Mouse (Mus musculus) midbrain, embryonic 13.5 days (tissue): ENCODE measurements around the gene Esx1. TPM values are rescaled to one million over a fixed set of nuclear protein-coding genes. Genes with fewer than 3 reads are reported as not detected.

ENCODE experiments used
- ATAC-seq: fragments of 200-750 bp; cut with Nextera tagmentation; 2 replicates; pipeline ENCODE4 v1.8.0; 2017; ENCODE audit warnings: mild to moderate bottlenecking, moderate TSS enrichment, moderate library complexity
- H3K27ac ChIP-seq: fragments of 300-500 bp; sonication (generic); 2 replicates; pipeline ENCODE4 v1.5.1; 2015; ENCODE audit warnings: inconsistent platforms, mild to moderate bottlenecking, moderate library complexity
- H3K27me3 ChIP-seq: fragments of 300-500 bp; sonication (generic); 2 replicates; pipeline ENCODE4 v1.6.1; 2015; ENCODE audit warnings: mild to moderate bottlenecking, inconsistent platforms
- H3K36me3 ChIP-seq: fragments of 300-500 bp; sonication (generic); 2 replicates; pipeline ENCODE4 v1.6.1; 2015; ENCODE audit warnings: mild to moderate bottlenecking, inconsistent platforms
- H3K4me1 ChIP-seq: fragments of 300-500 bp; sonication (generic); replicated peaks from 2 replicates; pipeline ENCODE4 v1.6.1; 2015; ENCODE audit warnings: inconsistent platforms
- H3K4me2 ChIP-seq: fragments of 300-500 bp; sonication (generic); replicated peaks from 2 replicates; pipeline ENCODE4 v1.6.1; 2015; ENCODE audit warnings: moderate library complexity, mild to moderate bottlenecking, inconsistent platforms
- H3K4me3 ChIP-seq: fragments of 300-500 bp; sonication (generic); replicated peaks from 2 replicates; pipeline ENCODE4 v1.5.1; 2015; ENCODE audit warnings: mild to moderate bottlenecking, inconsistent platforms
- H3K9ac ChIP-seq: fragments of 300-500 bp; sonication (generic); replicated peaks from 2 replicates; pipeline ENCODE4 v1.6.1; 2015; ENCODE audit warnings: mild to moderate bottlenecking, inconsistent platforms
- H3K9me3 ChIP-seq: fragments of 300-500 bp; sonication (generic); 2 replicates; pipeline ENCODE4 v1.6.1; 2016; ENCODE audit warnings: mild to moderate bottlenecking, inconsistent platforms
- WGBS: fragments of 180-500 bp; shearing (Covaris S2); methylation state at CpG from one replicate; pipeline ENCODE4 v1.1.7; 2015; 5-methylcytosine and 5-hydroxymethylcytosine counted together
- polyA plus RNA-seq: library from polyadenylated mRNA; unstranded; fragments of >200 nt; fragmentation: Nextera tagmentation; extraction: Ambion mirVana; gene quantifications from 2 replicates; pipeline ENCODE4 v1.2.1, GENCODE M21; 2015

The Esx1 gene
- not detected in 2 replicates for polyA plus RNA-seq

GRCm38 (mm10) chrX:137121718-137122117 lies at the start of gene Esx1:
Esx1 (minus strand) TSS chrX:137122083.
- Histone ChIP-seq H3K4me3 (no peak within 1 kb of the TSS), H3K4me2 (0 out of 2 replicates have a peak within 1 kb of the TSS, but pooled peaks have one; percentile 21)
- ATAC-seq = no peak

GRCm38 (mm10) chrX:137170021-137170420 lies 48.1 kb upstream of the Esx1 start:
- Histone ChIP-seq H3K27me3 (no peaks in the 10 kb centered on the region), H3K27ac (no peak overlapping the region), H3K36me3 (no peaks in the 10 kb centered on the region), H3K4me2 (no peak overlapping the region), H3K9ac (no peak overlapping the region), H3K4me3 (no peak overlapping the region), H3K9me3 (no peaks in the 10 kb centered on the region), H3K4me1 (no peaks in the 10 kb centered on the region)
- WGBS = 49% methylated on average over 7 of the region's 7 CpGs
- no peak for ATAC-seq

More at GRCm38 (mm10) chrX:137121718-137122117, at the start of gene Esx1:
- Histone ChIP-seq H3K27me3 (peaks cover 87% of the 10 kb centered on the region), H3K4me1 (0 out of 2 replicates have a peak, but pooled peaks cover 3% of the 10 kb centered on the region), H3K9me3 (no peaks in the 10 kb centered on the region), H3K27ac (no peak within 1 kb of the TSS), H3K9ac (no peak within 1 kb of the TSS), H3K36me3 (no peaks in the 10 kb centered on the region)
- WGBS = 27% methylated on average over 18 of the region's 21 CpGs

- 79% methylated on average over 7 of the region's 7 CpGs for WGBS
- H3K4me1 ChIP-seq = no peaks in the 10 kb centered on the region
- no peaks in the 10 kb centered on the region for H3K27me3 ChIP-seq
- no peaks in the 10 kb centered on the region for H3K36me3 ChIP-seq
- H3K4me3 ChIP-seq = no peak overlapping the region
- H3K9me3 ChIP-seq = no peaks in the 10 kb centered on the region
- no peak overlapping the region for H3K27ac ChIP-seq
- no peak for ATAC-seq
- H3K9ac ChIP-seq = no peak overlapping the region
- H3K4me2 ChIP-seq = no peak overlapping the region
Observed at GRCm38 (mm10) chrX:137167658-137168057, 45.8 kb upstream of the Esx1 start.

GRCm38 (mm10) chrX:137165621-137166020 lies 43.7 kb upstream of the Esx1 start:
- Histone ChIP-seq H3K9me3 (no peaks in the 10 kb centered on the region), H3K27ac (no peak overlapping the region), H3K4me3 (no peak overlapping the region), H3K27me3 (no peaks in the 10 kb centered on the region), H3K36me3 (no peaks in the 10 kb centered on the region), H3K4me2 (no peak overlapping the region), H3K9ac (no peak overlapping the region), H3K4me1 (no peaks in the 10 kb centered on the region)
- 90% methylated on average over 3 of the region's 3 CpGs for WGBS
- no peak for ATAC-seq

DNA sequence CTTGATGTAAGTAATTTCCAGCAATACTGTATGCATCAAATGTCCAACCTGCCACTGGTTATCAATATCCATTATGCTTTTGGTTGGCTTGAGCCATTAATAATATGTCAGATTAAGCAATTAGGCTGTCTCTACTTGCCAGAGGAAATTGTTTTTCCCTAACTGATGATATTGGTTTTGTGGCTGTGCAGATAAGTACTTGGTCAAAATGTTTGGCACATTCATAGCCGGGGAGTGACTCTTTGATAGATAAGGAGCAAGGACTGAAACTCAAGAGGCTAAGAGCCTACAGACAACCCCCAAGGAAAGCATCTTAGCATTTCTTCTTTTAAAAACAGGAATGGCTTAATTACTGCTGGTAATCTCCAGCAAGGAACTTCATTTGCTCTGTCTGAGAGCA lies 40.8 kb upstream of the Esx1 start:
- ATAC-seq = no peak

DNA sequence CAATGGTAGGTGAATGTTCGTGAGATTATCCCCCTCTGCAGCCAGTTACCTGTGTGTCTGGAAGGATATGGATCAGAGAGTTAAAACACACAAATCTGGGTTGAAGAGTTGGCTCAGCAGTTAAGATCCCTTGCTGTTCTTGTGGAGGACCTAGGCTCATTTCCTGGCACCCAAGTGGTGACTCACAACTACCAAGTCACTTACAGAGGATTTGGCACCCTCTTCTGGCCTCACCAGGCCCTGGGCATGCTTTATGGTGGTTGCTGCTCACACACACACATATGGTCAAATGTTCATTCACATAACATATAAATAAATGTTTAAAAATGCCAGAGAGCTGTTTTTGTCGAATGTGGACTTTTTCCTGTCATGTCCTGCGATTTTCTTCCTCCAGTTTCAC lies 39.1 kb upstream of the Esx1 start:
- Histone ChIP-seq H3K36me3 (no peaks in the 10 kb centered on the region), H3K4me2 (no peak overlapping the region), H3K9me3 (no peaks in the 10 kb centered on the region), H3K27me3 (no peaks in the 10 kb centered on the region), H3K27ac (no peak overlapping the region), H3K9ac (no peak overlapping the region), H3K4me1 (no peaks in the 10 kb centered on the region), H3K4me3 (no peak overlapping the region)
- no peak for ATAC-seq
- 63% methylated on average over 3 of the region's 3 CpGs for WGBS

More for the DNA sequence above, 40.8 kb upstream of the Esx1 start:
- 78% methylated on average over 1 of the region's 1 CpGs for WGBS
- Histone ChIP-seq H3K27ac (no peak overlapping the region), H3K9ac (no peak overlapping the region), H3K4me1 (no peaks in the 10 kb centered on the region), H3K4me3 (no peak overlapping the region), H3K27me3 (no peaks in the 10 kb centered on the region), H3K36me3 (no peaks in the 10 kb centered on the region), H3K4me2 (no peak overlapping the region), H3K9me3 (no peaks in the 10 kb centered on the region)

- H3K27ac ChIP-seq = no peak overlapping the region
- 89% methylated on average over 11 of the region's 11 CpGs for WGBS
- H3K36me3 ChIP-seq = no peaks in the 10 kb centered on the region
- no peaks in the 10 kb centered on the region for H3K9me3 ChIP-seq
- H3K4me2 ChIP-seq = no peak overlapping the region
- H3K4me1 ChIP-seq = no peaks in the 10 kb centered on the region
- H3K27me3 ChIP-seq = no peaks in the 10 kb centered on the region
- no peak overlapping the region for H3K4me3 ChIP-seq
- H3K9ac ChIP-seq = no peak overlapping the region
- ATAC-seq = no peak
Observed at GRCm38 (mm10) chrX:137149050-137149449, 27.2 kb upstream of the Esx1 start.

- no peak overlapping the region for H3K27ac ChIP-seq
- no peaks in the 10 kb centered on the region for H3K27me3 ChIP-seq
- no peak for ATAC-seq
- no peak overlapping the region for H3K4me3 ChIP-seq
- no peaks in the 10 kb centered on the region for H3K36me3 ChIP-seq
- 30% methylated on average over 4 of the region's 4 CpGs for WGBS
- no peak overlapping the region for H3K9ac ChIP-seq
- no peak overlapping the region for H3K4me2 ChIP-seq
- no peaks in the 10 kb centered on the region for H3K9me3 ChIP-seq
- H3K4me1 ChIP-seq = no peaks in the 10 kb centered on the region
Observed at GRCm38 (mm10) chrX:137144674-137145073, 22.8 kb upstream of the Esx1 start.

GRCm38 (mm10) chrX:137143726-137144125 lies 21.8 kb upstream of the Esx1 start:
- no peaks in the 10 kb centered on the region for H3K36me3 ChIP-seq
- no peak for ATAC-seq
- no peak overlapping the region for H3K9ac ChIP-seq
- H3K27me3 ChIP-seq = no peaks in the 10 kb centered on the region
- H3K27ac ChIP-seq = no peak overlapping the region
- H3K4me2 ChIP-seq = no peak overlapping the region
- 83% methylated on average over 4 of the region's 4 CpGs for WGBS
- no peaks in the 10 kb centered on the region for H3K4me1 ChIP-seq
- H3K9me3 ChIP-seq = no peaks in the 10 kb centered on the region
- H3K4me3 ChIP-seq = no peak overlapping the region

GRCm38 (mm10) chrX:137142546-137142945 lies 20.7 kb upstream of the Esx1 start:
- no peak overlapping the region for H3K4me3 ChIP-seq
- H3K27ac ChIP-seq = no peak overlapping the region
- no peak overlapping the region for H3K4me2 ChIP-seq
- H3K4me1 ChIP-seq = no peaks in the 10 kb centered on the region
- H3K9me3 ChIP-seq = no peaks in the 10 kb centered on the region
- H3K27me3 ChIP-seq = no peaks in the 10 kb centered on the region
- H3K9ac ChIP-seq = no peak overlapping the region
- ATAC-seq = no peak
- no peaks in the 10 kb centered on the region for H3K36me3 ChIP-seq
- 26% methylated on average over 2 of the region's 2 CpGs for WGBS

GRCm38 (mm10) chrX:137141669-137142068 lies 19.8 kb upstream of the Esx1 start:
- WGBS = 24% methylated on average over 6 of the region's 6 CpGs
- Histone ChIP-seq H3K4me3 (no peak overlapping the region), H3K4me2 (no peak overlapping the region), H3K27ac (no peak overlapping the region), H3K27me3 (no peaks in the 10 kb centered on the region), H3K36me3 (no peaks in the 10 kb centered on the region), H3K9ac (no peak overlapping the region), H3K9me3 (no peaks in the 10 kb centered on the region), H3K4me1 (no peaks in the 10 kb centered on the region)
- ATAC-seq = no peak; the same call in 1 of the 2 replicates

DNA sequence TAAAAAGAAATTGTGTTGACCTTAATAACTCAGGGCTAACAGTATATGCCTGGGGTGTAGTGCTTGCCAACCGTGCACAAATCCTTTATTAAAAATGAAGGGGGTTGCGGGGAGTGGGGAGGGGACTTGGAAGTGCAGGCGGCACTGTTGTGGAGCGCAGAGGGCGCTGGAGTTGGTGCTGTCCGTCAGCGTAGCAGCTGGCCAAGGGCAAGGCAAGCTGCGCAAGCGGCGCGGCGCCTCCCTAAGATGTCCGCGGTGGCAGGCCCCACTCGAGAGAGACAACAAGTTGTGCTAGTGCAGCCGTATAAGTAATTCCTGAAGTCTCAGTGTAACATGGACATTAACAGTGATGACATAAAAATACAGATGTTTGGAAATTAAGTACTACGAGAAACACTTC lies 5.7 kb upstream of the Esx1 start:
- no peak for ATAC-seq
- H3K36me3 ChIP-seq = no peaks in the 10 kb centered on the region
- H3K9me3 ChIP-seq = no peaks in the 10 kb centered on the region
- no peak overlapping the region for H3K4me3 ChIP-seq
- H3K4me1 ChIP-seq = no peaks in the 10 kb centered on the region
- H3K27ac ChIP-seq = no peak overlapping the region
- WGBS = 17% methylated on average over 17 of the region's 17 CpGs
- no peak overlapping the region for H3K9ac ChIP-seq
- H3K4me2 ChIP-seq = no peak overlapping the region
- peaks cover 67% of the 10 kb centered on the region for H3K27me3 ChIP-seq
